Mouse (Mus musculus) ES-E14 (cell line): Measurements from ENCODE around the gene Zbtb20.

ENCODE experiments used
- HCFC1 ChIP-seq: IDR thresholded peaks from 2 replicates; pipeline ENCODE4 v1.6.1; 2012; ENCODE audit warnings: low read length, inconsistent platforms, borderline replicate concordance; ENCODE audit not compliant: insufficient read depth
- ZNF384 ChIP-seq: IDR thresholded peaks from 2 replicates; pipeline ENCODE4 v1.6.1; 2012; ENCODE audit warnings: low read depth, low read length, inconsistent platforms

DNA sequence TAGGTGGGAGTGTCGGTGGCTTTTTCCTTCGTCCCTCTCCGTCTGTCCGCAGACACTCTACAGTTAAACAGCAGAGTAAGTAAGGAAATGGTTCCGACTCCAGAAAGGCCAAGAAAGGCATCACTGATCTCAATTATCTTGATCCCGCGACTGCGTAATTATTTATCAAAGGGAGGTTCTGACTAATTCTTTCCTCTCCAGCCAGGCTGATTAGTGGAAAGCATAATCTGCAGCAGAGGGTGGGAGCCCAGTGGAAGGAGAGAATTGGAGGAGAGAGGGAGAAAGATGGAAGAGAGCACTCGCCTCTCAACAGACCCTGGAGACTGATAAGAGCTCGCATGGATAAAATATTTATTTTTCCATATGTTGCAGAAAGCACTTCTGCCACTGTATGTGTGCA, 697.1 kb downstream of the Zbtb20 start:
- TF ChIP-seq HCFC1 (no peak), ZNF384 (no peak)
